ENCODE assay signal across 10 mouse cellular contexts in genomic region chr10:80063877-80064650, GRCm38 (mm10). TPM values are rescaled to one million over a fixed set of nuclear protein-coding genes. Genes with fewer than 3 reads are reported as not detected.
A peak's percentile ranks its signal among the peaks of the same experiment; 100 is the strongest.
DNase-seq lines count a peak whose midpoint lies in the region; ATAC-seq and TF ChIP-seq lines count a peak whose summit lies in the region.
"Had no signal": no experiment of that assay in that cellular context is flagged by ENCODE, and none has a peak within 500 bp of the region (broad histone marks: within the 10 kb centered on the region; RNA-seq: fewer than 3 reads in every experiment).

No protein-coding gene starts in this region.

- TF ChIP-seq EP300 in stomach, postnatal 0 days (optimal IDR thresholded peaks at IDR 0.05), result no peak

- peaks cover 88% of the 10 kb centered on the region for H3K36me3 ChIP-seq in heart, embryonic 13.5 days
- peaks cover 97% of the 10 kb centered on the region for H3K36me3 ChIP-seq in megakaryocyte, embryonic 14.5 days (replicated peaks; ENCODE audit: low read length)
- H3K36me3 ChIP-seq in stomach, postnatal 0 days (ENCODE audit: control insufficient read depth, insufficient read depth, low read length), result peaks cover 35% of the 10 kb centered on the region
- peaks cover 72% of the 10 kb centered on the region for H3K36me3 ChIP-seq in forebrain, embryonic 13.5 days (ENCODE audit: poor library complexity, severe bottlenecking)

- no peak overlapping the region for H3K9ac ChIP-seq in heart, embryonic 13.5 days
- no peak overlapping the region for H3K9ac ChIP-seq in stomach, postnatal 0 days (ENCODE audit: low read length)
- no peak overlapping the region for H3K9ac ChIP-seq in forebrain, embryonic 13.5 days

- H3K27ac ChIP-seq in heart, embryonic 13.5 days (replicated peaks), result peak overlapping the region; percentile 12; the same call in 1 of the 2 replicates
- no peak overlapping the region for H3K27ac ChIP-seq in stomach, postnatal 0 days (replicated peaks)
- no peak overlapping the region for H3K27ac ChIP-seq in forebrain, embryonic 13.5 days

- peaks cover 6% of the 10 kb centered on the region; the same call in 1 of the 2 replicates for H3K4me1 ChIP-seq in heart, embryonic 13.5 days
- H3K4me1 ChIP-seq in megakaryocyte, embryonic 14.5 days, result peaks cover 95% of the 10 kb centered on the region
- no peaks in the 10 kb centered on the region for H3K4me1 ChIP-seq in stomach, postnatal 0 days (replicated peaks; ENCODE audit: control insufficient read depth, insufficient read depth)
- H3K4me1 ChIP-seq in forebrain, embryonic 13.5 days, result no peaks in the 10 kb centered on the region

- H3K27me3 ChIP-seq in heart, embryonic 13.5 days (replicated peaks), result no peaks in the 10 kb centered on the region
- H3K27me3 ChIP-seq in megakaryocyte, embryonic 14.5 days (replicated peaks), result no peaks in the 10 kb centered on the region
- no peaks in the 10 kb centered on the region for H3K27me3 ChIP-seq in stomach, postnatal 0 days (ENCODE audit: control insufficient read depth, insufficient read depth, low read length)
- no peaks in the 10 kb centered on the region for H3K27me3 ChIP-seq in forebrain, embryonic 13.5 days

- ATAC-seq in heart, embryonic 13.5 days (ENCODE audit: extremely low read depth, insufficient number of reproducible peaks, low FRiP score, low TSS enrichment), result no peak
- ATAC-seq in megakaryocyte, adult 5-6 weeks (ENCODE audit: poor library complexity, severe bottlenecking), result no peak
- no peak for ATAC-seq in stomach, postnatal 0 days (ENCODE audit: low FRiP score, low TSS enrichment)
- no peak for ATAC-seq in forebrain, embryonic 13.5 days

- H3K4me3 ChIP-seq in heart, embryonic 13.5 days, result no peak overlapping the region
- H3K4me3 ChIP-seq in megakaryocyte, embryonic 14.5 days (replicated peaks), result peak overlapping the region; percentile 33
- no peak overlapping the region for H3K4me3 ChIP-seq in stomach, postnatal 0 days (ENCODE audit: low read depth, low read length)
- no peak overlapping the region for H3K4me3 ChIP-seq in forebrain, embryonic 13.5 days

- no peak for DNase-seq in heart, adult 18-20 months
- peak; percentile 62 for DNase-seq in ZHBTc4 (ENCODE audit: low read depth, low spot score)
- no peak for DNase-seq in stomach, postnatal 0 days (ENCODE audit: low spot score)
- no peak for DNase-seq in adrenal gland, postnatal 4 days (ENCODE audit: low spot score in 2 of 2)
- DNase-seq: cerebellum, adult 9-10 months; kidney, postnatal 25 days had no signal

- H3K9me3 ChIP-seq in heart, embryonic 13.5 days, result no peaks in the 10 kb centered on the region
- no peaks in the 10 kb centered on the region for H3K9me3 ChIP-seq in megakaryocyte, embryonic 14.5 days
- no peaks in the 10 kb centered on the region for H3K9me3 ChIP-seq in stomach, postnatal 0 days (ENCODE audit: control insufficient read depth, low read length)
- no peaks in the 10 kb centered on the region for H3K9me3 ChIP-seq in forebrain, embryonic 13.5 days (replicated peaks)

- H3K4me2 ChIP-seq in heart, embryonic 13.5 days, result no peak overlapping the region
- H3K4me2 ChIP-seq in stomach, postnatal 0 days (replicated peaks; ENCODE audit: low read depth), result no peak overlapping the region
- no peak overlapping the region for H3K4me2 ChIP-seq in forebrain, embryonic 13.5 days

- 72% methylated on average over 23 of the region's 23 CpGs for WGBS in heart, embryonic 13.5 days
- 73% methylated on average over 23 of the region's 23 CpGs for WGBS in stomach, postnatal 0 days
- 73% methylated on average over 23 of the region's 23 CpGs for WGBS in forebrain, embryonic 13.5 days

- TF ChIP-seq CTCF in stomach, postnatal 0 days (IDR thresholded peaks at IDR 0.05; ENCODE audit: low read depth), result peak; percentile 55

RNA-seq across cellular contexts. Expression of gene Gpx4, which starts 17.1 kb away (rescaled TPM):
- 691 and 741 TPM in 2 replicates for polyA plus RNA-seq in heart, embryonic 13.5 days (2015; fragmentation: Nextera tagmentation; extraction: Ambion mirVana)
- total RNA-seq in heart, adult 18-20 months (2021), result 1,000 to 10,000 TPM in 1 of 2 experiments, 100 to 1,000 TPM in 1; 983 to 1,022 TPM
- polyA plus RNA-seq in megakaryocyte, embryonic 14.5 days (2012; ENCODE audit: insufficient read depth, low replicate concordance), result 3,942 and 9,172 TPM in 2 replicates
- total RNA-seq in megakaryocyte, adult 5-6 weeks (2015), result 259 and 303 TPM in 2 replicates
- total RNA-seq in megakaryocyte, adult 5-6 weeks (2017), result 375 and 378 TPM in 2 replicates
- 435 and 445 TPM in 2 replicates for polyA plus RNA-seq in stomach, postnatal 0 days (2015; fragmentation: Nextera tagmentation; extraction: Ambion mirVana)
- polyA plus RNA-seq in forebrain, embryonic 13.5 days (2015; fragmentation: Nextera tagmentation; extraction: Ambion mirVana), result 487 and 489 TPM in 2 replicates
- total RNA-seq in adrenal gland, postnatal 4 days (2021), result 100 to 1,000 TPM; 576 to 622 TPM

RNA-seq across cellular contexts. Expression of gene Polr2e, which starts 24.5 kb away (rescaled TPM):
- polyA plus RNA-seq in heart, embryonic 13.5 days (2015; fragmentation: Nextera tagmentation; extraction: Ambion mirVana), result 149 and 154 TPM in 2 replicates
- total RNA-seq in heart, adult 18-20 months (2021), result 10 to 100 TPM; 92.9 to 97.6 TPM
- polyA plus RNA-seq in megakaryocyte, embryonic 14.5 days (2012; ENCODE audit: insufficient read depth, low replicate concordance), result 147 and 260 TPM in 2 replicates
- total RNA-seq in megakaryocyte, adult 5-6 weeks (2015), result 70.2 and 70.7 TPM in 2 replicates
- 58.4 and 69.2 TPM in 2 replicates for total RNA-seq in megakaryocyte, adult 5-6 weeks (2017)
- polyA plus RNA-seq in stomach, postnatal 0 days (2015; fragmentation: Nextera tagmentation; extraction: Ambion mirVana), result 121 and 122 TPM in 2 replicates
- 193 and 199 TPM in 2 replicates for polyA plus RNA-seq in forebrain, embryonic 13.5 days (2015; fragmentation: Nextera tagmentation; extraction: Ambion mirVana)
- 100 to 1,000 TPM; 103 to 112 TPM for total RNA-seq in adrenal gland, postnatal 4 days (2021)

RNA-seq across cellular contexts. Expression of gene Sbno2, which starts 41.3 kb away (rescaled TPM):
- polyA plus RNA-seq in heart, embryonic 13.5 days (2015; fragmentation: Nextera tagmentation; extraction: Ambion mirVana), result 9.1 and 10.1 TPM in 2 replicates
- total RNA-seq in heart, adult 18-20 months (2021), result 10 to 100 TPM in 1 of 2 experiments, 1 to 10 TPM in 1; 9.0 to 10.1 TPM
- polyA plus RNA-seq in megakaryocyte, embryonic 14.5 days (2012; ENCODE audit: insufficient read depth, low replicate concordance), result 151 and 347 TPM in 2 replicates
- total RNA-seq in megakaryocyte, adult 5-6 weeks (2015), result 32.4 and 33.0 TPM in 2 replicates
- 41.9 and 46.7 TPM in 2 replicates for total RNA-seq in megakaryocyte, adult 5-6 weeks (2017)
- 10.7 and 11.0 TPM in 2 replicates for polyA plus RNA-seq in stomach, postnatal 0 days (2015; fragmentation: Nextera tagmentation; extraction: Ambion mirVana)
- polyA plus RNA-seq in forebrain, embryonic 13.5 days (2015; fragmentation: Nextera tagmentation; extraction: Ambion mirVana), result 11.6 and 13.6 TPM in 2 replicates
- 10 to 100 TPM; 51.7 to 53.2 TPM for total RNA-seq in adrenal gland, postnatal 4 days (2021)

RNA-seq across cellular contexts. Expression of gene Arhgap45, which starts 47.6 kb away (rescaled TPM):
- polyA plus RNA-seq in heart, embryonic 13.5 days (2015; fragmentation: Nextera tagmentation; extraction: Ambion mirVana), result 5.5 and 6.5 TPM in 2 replicates
- total RNA-seq in heart, adult 18-20 months (2021), result 1 to 10 TPM; 3.1 to 8.7 TPM
- polyA plus RNA-seq in megakaryocyte, embryonic 14.5 days (2012; ENCODE audit: insufficient read depth, low replicate concordance), result 375 and 477 TPM in 2 replicates
- total RNA-seq in megakaryocyte, adult 5-6 weeks (2015), result 135 and 140 TPM in 2 replicates
- total RNA-seq in megakaryocyte, adult 5-6 weeks (2017), result 235 and 237 TPM in 2 replicates
- polyA plus RNA-seq in stomach, postnatal 0 days (2015; fragmentation: Nextera tagmentation; extraction: Ambion mirVana), result 2.0 TPM in 2 replicates
- polyA plus RNA-seq in forebrain, embryonic 13.5 days (2015; fragmentation: Nextera tagmentation; extraction: Ambion mirVana), result 1.2 and 1.3 TPM in 2 replicates
- 1 to 10 TPM; 7.1 to 8.5 TPM for total RNA-seq in adrenal gland, postnatal 4 days (2021)

RNA-seq across cellular contexts. Expression of gene Stk11, which starts 51.5 kb away (rescaled TPM):
- polyA plus RNA-seq in heart, embryonic 13.5 days (2015; fragmentation: Nextera tagmentation; extraction: Ambion mirVana), result 12.0 and 13.0 TPM in 2 replicates
- total RNA-seq in heart, adult 18-20 months (2021), result 100 to 1,000 TPM; 127 to 149 TPM
- 153 and 200 TPM in 2 replicates for polyA plus RNA-seq in megakaryocyte, embryonic 14.5 days (2012; ENCODE audit: insufficient read depth, low replicate concordance)
- 58.0 and 60.7 TPM in 2 replicates for total RNA-seq in megakaryocyte, adult 5-6 weeks (2015)
- total RNA-seq in megakaryocyte, adult 5-6 weeks (2017), result 142 and 146 TPM in 2 replicates
- polyA plus RNA-seq in stomach, postnatal 0 days (2015; fragmentation: Nextera tagmentation; extraction: Ambion mirVana), result 10.3 and 11.2 TPM in 2 replicates
- 20.7 and 21.6 TPM in 2 replicates for polyA plus RNA-seq in forebrain, embryonic 13.5 days (2015; fragmentation: Nextera tagmentation; extraction: Ambion mirVana)
- 100 to 1,000 TPM; 130 to 139 TPM for total RNA-seq in adrenal gland, postnatal 4 days (2021)

Comparison
In these comparisons a context has a peak if more than half of its experiments do, and no peak if none do; other contexts are left out.
1. RNA of gene Sbno2, which starts 41.3 kb away (polyA plus RNA-seq): 151 to 347 TPM in megakaryocyte, embryonic 14.5 days; 11.6 to 13.6 TPM in forebrain, embryonic 13.5 days, 10.7 to 11.0 TPM in stomach, postnatal 0 days and 9.1 to 10.1 TPM in heart, embryonic 13.5 days; every median in the first group is over 10 times any median in the second.